Mouse (Mus musculus): ENCODE measurements around the gene Piwil4. TPM values are rescaled to one million over a fixed set of nuclear protein-coding genes. Genes with fewer than 3 reads are reported as not detected.

Piwil4 gene
- total RNA-seq (2022) = not detected

GRCm38 (mm10) chr9:14740151-14740924, at the start of gene Piwil4:
TSS of gene Piwil4 (minus strand) at chr9:14740733.
- no peak for DNase-seq (ENCODE audit: low spot score in 2 of 2)

DNA sequence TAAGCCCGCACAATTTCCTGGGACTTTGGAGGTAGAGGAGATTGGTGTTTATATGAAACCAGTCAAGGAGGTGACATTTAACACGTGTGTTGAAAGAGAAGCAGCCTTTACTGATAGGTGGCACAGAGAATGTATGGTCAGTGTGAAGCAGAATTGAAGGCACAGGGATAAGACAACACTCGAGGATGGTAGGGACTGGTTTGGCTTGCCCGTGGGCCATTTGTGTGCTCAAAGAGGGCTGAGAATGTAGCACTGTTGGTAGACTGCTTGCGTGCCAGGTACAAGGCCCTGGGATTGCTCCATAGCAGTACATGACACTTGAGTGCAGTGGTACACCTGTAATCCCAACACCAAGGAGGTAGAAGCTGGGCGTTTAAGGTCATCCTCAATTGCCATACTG, 46.8 kb upstream of the Piwil4 start:
- no peak for DNase-seq (ENCODE audit: low spot score in 2 of 2)

DNA sequence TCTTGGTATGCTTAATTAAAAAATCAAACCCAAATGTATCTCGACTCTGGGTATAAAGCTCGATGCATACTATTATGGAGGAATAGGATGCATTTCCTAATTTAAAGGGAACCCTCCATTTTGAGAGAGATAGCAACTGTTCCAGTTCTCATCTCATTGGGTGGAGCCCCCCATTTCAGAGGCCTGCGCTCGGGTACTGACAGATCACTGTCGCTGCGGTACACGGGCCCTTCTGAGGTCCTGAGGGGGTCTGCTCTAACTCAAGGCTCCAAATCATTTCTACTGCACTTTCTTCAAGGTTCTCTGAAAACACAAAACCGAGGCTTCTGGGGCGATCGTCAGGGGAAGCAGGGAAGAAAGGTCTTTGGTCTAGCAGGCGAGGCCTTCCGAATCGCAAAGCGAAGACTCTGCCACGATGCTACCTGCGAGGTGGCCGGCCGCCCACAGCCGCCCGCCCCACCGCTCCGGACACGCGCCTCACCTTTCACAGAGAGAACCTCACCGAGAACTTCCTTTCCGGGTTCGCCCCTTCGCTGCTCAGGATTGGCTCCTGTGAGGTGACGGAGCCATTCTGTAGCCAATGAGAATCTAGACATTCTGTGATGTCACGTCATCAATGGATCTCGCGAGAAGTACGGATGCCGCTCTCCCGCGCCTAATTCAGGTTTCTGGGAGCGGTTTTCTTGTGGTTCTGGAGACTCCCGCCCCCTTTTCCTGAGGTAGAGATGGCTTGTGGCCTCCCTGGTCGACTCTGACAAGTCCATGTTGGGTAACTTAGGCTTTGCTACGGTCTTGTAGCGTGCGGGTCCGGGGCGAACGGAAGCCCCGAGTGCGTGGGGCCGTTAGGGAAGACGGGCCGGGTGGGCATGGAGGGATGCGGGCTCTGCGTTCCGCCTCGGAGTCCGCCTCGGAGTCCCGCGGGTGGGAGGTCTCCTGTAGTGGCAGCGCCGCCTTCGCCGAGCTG, 43.8 kb upstream of the Piwil4 start, which contains the start of the genes Mre11a and Ankrd49:
Gene Mre11a, plus strand, starts transcription at position 616 of the 964 bp plus-strand sequence.
Gene Ankrd49, minus strand, starts transcription at position 818 of the 964 bp plus-strand sequence.
- DNase-seq (ENCODE audit: low spot score in 2 of 2) = peak; percentile 83 to 85

- DNase-seq (ENCODE audit: low spot score in 2 of 2) = no peak
These were observed 37.8 kb upstream of the Piwil4 start for GRCm38 (mm10) chr9:14778341-14778740.

- no peak for DNase-seq (ENCODE audit: low spot score in 2 of 2)
These were observed 33.3 kb upstream of the Piwil4 start for GRCm38 (mm10) chr9:14773813-14774212.

DNA sequence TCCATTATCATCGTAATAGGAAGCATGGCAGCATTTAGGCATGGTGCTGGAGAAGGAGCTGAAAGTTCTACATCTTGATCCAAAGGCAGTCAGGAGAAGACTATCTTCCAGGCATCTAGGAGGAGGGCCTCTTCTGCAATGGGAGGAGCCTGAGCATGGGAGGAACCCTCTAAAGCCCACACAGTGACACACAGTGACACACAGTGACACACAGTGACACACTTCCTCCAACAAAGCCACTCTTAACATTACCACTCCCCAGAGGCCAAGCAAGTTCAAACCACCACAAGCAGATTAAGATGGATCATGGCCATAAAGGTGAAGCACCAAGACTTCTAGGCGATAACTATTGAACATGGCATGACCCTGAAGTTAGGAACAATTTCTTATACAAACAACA, 31.5 kb upstream of the Piwil4 start:
- DNase-seq (ENCODE audit: low spot score in 2 of 2) = no peak

- no peak for DNase-seq (ENCODE audit: low spot score in 2 of 2)
These were observed 30.4 kb upstream of the Piwil4 start, which contains the start of gene 1700012B09Rik for GRCm38 (mm10) chr9:14770803-14771471. TSS of gene 1700012B09Rik (minus strand) at chr9:14771030.

DNA sequence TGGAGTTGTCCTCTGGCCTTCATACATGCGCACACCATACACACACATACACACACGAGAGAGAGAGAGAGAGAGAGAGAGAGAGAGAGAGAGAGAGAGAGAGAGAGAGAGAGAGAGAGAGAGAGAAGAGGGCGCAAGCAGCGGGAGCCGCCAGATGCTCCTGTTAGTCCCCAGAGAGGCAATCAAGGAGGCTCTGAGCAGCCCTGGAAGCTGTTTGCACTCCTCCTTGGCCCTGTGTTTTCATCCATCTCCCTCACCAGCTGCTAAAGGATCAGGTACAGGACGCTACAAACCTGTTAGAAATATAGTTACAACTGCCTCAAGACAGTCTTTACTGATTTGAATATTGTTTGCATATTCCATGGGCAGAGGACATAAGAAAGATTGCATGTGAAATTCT, 29.3 kb upstream of the Piwil4 start:
- no peak for DNase-seq (ENCODE audit: low spot score in 2 of 2)

GRCm38 (mm10) chr9:14764765-14765164, 24.2 kb upstream of the Piwil4 start:
- DNase-seq (ENCODE audit: low spot score in 2 of 2) = no peak

- no peak for DNase-seq (ENCODE audit: low spot score in 2 of 2)
These were observed 18.7 kb upstream of the Piwil4 start for GRCm38 (mm10) chr9:14759261-14759660.

DNA sequence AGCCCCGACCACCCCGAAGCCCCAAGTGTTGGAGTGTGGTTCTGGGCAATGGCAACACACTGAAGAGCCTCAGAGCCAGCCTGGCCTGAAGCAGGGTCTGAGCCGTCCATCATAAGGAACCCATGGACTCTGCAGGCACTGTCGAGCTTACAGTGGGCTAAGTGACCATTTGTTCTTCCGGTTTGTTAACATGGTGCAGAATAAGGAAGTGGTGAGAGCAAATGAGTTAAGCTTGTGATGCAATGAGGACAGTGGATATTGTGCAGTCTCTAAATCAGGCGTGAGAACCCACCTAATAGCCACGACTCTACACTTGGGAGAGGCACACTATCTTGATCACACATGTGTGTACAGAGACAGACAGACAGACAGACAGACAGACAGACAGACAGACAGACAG, 18.1 kb upstream of the Piwil4 start:
- no peak for DNase-seq (ENCODE audit: low spot score in 2 of 2)

DNA sequence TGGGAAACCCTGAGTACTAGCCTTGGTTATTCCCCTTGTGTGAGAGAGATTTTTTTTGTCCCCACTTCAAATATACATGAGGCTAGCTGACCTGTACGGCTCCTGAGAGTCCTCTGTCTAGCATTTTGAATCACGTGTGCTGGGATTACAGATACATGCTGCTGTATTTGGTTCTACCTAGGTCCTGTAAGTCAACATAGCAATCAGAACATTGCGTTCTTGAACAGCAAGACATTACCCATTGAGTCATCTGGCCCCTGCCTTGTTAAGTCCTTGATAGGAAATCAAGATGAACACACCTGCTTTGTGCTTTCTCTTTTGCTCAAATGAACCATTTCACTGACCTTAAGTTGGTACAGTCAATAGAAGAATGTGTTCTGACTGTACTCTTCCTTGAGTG, 13.9 kb upstream of the Piwil4 start:
- DNase-seq (ENCODE audit: low spot score in 2 of 2) = no peak

DNA sequence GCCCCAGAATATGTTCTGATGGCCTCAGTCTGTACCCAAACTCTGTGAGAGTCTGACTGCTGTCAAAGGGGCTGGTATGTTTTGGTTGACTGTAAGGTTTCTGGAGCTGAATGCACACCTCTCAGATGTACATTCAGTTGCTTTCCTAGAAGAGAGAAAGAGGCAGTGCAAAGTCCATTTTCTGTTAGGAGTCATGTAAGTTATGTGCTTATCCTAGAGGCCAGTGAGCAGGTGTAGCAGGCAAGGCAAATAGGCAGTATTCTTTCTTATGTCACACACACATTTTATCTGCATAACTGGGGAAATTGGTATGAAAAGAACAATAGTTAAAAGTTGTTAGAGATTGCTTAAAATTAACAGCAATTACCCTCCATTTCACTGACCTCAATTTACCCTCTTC, 13.4 kb upstream of the Piwil4 start:
- DNase-seq (ENCODE audit: low spot score in 2 of 2) = no peak

DNA sequence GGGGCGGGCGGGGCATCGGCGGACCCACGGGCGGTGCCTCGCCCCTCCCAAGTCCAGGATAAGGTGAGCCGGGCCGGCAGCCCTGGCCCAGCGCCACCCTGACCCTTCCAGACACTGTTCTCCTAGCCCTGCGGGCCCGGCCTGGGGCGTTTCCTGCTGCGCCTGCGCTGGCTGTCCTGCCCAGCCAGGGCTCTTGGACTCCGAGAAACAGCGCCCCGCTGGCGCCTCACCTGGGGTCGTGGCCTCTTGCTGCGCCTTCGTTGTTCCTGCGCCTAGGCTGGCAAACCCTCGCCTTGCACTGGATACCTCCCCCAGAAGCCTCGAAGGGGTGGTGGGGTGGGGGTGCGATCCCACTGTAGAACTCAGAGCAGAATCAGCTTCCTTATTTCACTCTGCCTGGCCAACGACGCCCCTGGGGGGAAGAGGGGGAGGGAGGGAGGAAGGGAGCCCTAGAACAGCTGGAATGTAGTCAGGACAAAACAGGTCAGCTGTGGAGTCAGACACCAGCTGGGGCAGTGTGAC, 11.5 kb upstream of the Piwil4 start, which contains the start of gene Fut4:
Gene Fut4, minus strand, starts transcription at position 393 of the 522 bp plus-strand sequence.
- peak; percentile 5 to 20 for DNase-seq (ENCODE audit: low spot score in 2 of 2)

- DNase-seq (ENCODE audit: low spot score in 2 of 2) = no peak
These were observed 11.0 kb upstream of the Piwil4 start for GRCm38 (mm10) chr9:14751503-14752000.

DNA sequence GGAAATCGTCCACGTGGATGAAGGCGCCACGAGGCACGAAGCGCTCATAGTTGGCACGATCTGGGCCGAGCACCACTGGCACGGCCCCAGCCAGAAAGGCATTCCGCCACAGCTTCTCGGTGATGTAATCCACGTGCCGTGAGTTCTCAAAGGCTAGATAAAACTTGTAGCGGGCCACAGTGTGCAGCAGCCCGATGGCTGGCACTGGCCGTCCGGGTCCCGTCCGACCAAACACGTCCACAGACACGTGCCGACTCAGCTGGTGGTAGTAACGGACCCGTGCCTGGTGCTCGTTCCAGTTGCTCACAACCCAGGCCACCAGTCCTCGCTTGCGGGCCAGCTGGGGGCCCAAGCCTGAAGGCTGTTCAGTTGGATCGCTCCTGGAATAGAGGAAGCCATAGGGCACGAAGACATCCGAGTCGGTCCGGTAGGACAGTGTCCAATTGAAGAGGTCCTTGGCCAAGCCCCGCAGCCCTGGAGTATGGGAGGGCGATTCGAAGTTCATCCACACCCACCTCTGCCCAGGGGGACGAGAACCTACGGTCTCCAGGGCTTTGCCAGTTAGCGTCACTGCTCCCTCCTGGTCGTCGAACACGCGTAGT, 10.5 kb upstream of the Piwil4 start:
- no peak for DNase-seq (ENCODE audit: low spot score in 2 of 2)

- no peak for DNase-seq (ENCODE audit: low spot score in 2 of 2)
These were observed 909 bp downstream of the Piwil4 start for GRCm38 (mm10) chr9:14739498-14740150.

DNA sequence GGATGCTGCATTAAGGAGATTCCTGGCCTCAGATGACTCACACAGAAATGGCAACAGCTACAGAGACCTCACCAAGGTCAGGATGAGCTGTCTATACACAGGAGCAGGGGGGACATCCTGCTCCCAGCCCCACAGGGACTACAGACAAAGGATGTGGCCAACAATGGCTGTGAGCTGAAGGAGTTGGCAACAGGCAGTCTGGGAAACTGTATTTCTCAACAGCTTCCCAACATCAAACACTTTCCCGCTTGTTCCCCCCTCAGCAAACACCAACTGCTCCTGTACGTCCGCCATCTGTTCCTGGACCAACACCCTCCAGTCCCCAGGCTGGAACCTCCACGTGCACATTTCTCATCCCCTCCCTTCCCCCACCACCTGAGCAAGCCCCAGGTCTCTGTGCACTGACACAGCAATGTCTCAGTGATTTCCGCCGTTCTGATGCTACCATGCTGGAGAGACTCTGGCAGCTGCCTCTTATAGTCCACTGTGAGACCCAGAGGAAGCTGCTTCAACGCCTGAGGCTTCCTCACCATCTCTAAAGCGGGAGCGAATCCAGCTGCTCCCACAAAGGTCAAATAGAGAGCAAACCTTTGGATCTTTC, 9.5 kb downstream of the Piwil4 start:
- no peak for DNase-seq (ENCODE audit: low spot score in 2 of 2)

DNA sequence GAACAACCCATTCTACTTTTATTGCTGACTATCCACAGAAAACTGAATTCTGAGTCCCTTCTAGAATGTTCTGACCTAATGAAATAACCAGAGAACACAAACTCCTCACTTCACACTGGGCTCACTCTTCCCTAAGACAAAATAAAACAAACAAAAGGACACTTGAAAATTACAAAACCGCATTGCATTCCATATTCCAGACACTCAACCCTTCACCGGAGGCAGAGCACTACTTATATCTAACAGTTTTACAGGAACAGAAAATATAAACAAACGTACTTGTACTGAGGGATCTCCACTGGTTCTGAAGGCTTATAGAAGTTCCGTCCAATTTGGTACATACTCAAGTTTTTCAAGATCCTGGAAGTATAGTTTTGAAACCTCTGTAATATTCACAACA, 12.2 kb downstream of the Piwil4 start:
- no peak for DNase-seq (ENCODE audit: low spot score in 2 of 2)

- DNase-seq (ENCODE audit: low spot score in 2 of 2) = no peak
These were observed 13.9 kb downstream of the Piwil4 start for GRCm38 (mm10) chr9:14726629-14727028.
